Mouse (Mus musculus) olfactory bulb, adult 2 months (tissue): ENCODE data around the gene Unc119. TPM values are rescaled to one million over a fixed set of nuclear protein-coding genes. Genes with fewer than 3 reads are reported as not detected.

Experiments
- H3K27ac ChIP-seq: fragments of 200-500 bp; 2 replicates; pipeline ENCODE4 v1.5.1; 2012; ENCODE audit warnings: low read depth, low read length; ENCODE audit not compliant: insufficient read depth
- H3K4me1 ChIP-seq: fragments of 200-500 bp; 2 replicates; pipeline ENCODE4 v1.6.1; 2012; ENCODE audit warnings: low read length; ENCODE audit not compliant: control insufficient read depth, insufficient read depth
- H3K4me3 ChIP-seq: fragments of 200-500 bp; 2 replicates; pipeline ENCODE4 v1.5.1; 2012; ENCODE audit warnings: mild to moderate bottlenecking, low read depth, low read length, moderate library complexity; ENCODE audit not compliant: insufficient read depth
- CTCF ChIP-seq: fragments of 200-500 bp; IDR thresholded peaks from 2 replicates; pipeline ENCODE4 v1.5.1; 2012; ENCODE audit warnings: low read depth, mild to moderate bottlenecking, low read length, moderate library complexity; ENCODE audit not compliant: insufficient read depth
- POLR2A ChIP-seq: fragments of 200-500 bp; IDR thresholded peaks from 2 replicates; pipeline ENCODE4 v1.6.1; 2012; ENCODE audit warnings: mild to moderate bottlenecking, low read depth, low read length, moderate library complexity; ENCODE audit not compliant: insufficient read depth
- WGBS: fragments of 180-500 bp; shearing (Covaris S2); methylation state at CpG from one replicate; pipeline ENCODE4 v1.1.7; 2018; 5-methylcytosine and 5-hydroxymethylcytosine counted together
- polyA plus RNA-seq: library from polyadenylated mRNA; stranded (reverse); fragments of >200 nt; gene quantifications from 2 replicates; pipeline ENCODE4 v1.2.4, GENCODE M21; 2012; ENCODE audit warnings: low replicate concordance; ENCODE audit not compliant: missing spikeins, insufficient read depth, insufficient read length

The Unc119 gene
- polyA plus RNA-seq, 1 experiment, result not detected

DNA sequence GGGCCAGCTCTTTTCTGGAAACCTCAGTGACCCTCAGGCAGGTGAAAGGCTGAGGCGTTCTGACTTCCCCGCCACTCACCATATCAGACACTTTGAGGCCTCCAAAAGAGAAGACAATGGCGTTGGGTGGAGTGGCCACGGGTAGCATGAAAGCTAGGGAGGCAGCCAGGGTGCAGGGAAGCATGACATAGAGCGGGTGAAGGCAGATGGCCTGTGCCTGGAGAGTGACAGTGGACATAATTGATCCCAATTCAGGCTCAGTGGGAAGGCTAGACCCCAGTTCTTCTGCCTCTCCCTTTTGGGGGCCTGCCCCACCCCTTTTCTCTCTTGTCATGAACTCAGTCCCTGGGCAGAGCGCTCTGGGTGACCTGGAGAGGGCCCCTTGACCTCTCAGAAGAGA lies 54.9 kb downstream of the Unc119 start:
- Histone ChIP-seq H3K27ac (no peak overlapping the region), H3K4me3 (no peak overlapping the region), H3K4me1 (peaks cover 5% of the 10 kb centered on the region; the same call in 1 of the 2 replicates)
- 91% methylated on average over 6 of the region's 6 CpGs for WGBS
- TF ChIP-seq CTCF, result no peak
- no peak for TF ChIP-seq POLR2A

Other genes with a start within 250 kb of the Unc119 start
- not detected in 2 replicates for gene Fam222b, start 248.8 kb upstream of the Unc119 start, polyA plus RNA-seq
- gene Traf4, start 177.9 kb upstream of the Unc119 start, polyA plus RNA-seq, result not detected in 2 replicates
- not detected in 2 replicates for gene Nek8, start 166.8 kb upstream of the Unc119 start, polyA plus RNA-seq
- gene Tlcd1, start 166.8 kb upstream of the Unc119 start, polyA plus RNA-seq, result not detected in 2 replicates
- gene Rpl23a, start 159.9 kb upstream of the Unc119 start, polyA plus RNA-seq, result 1,288 TPM in 1 of 2 replicates, not detected in the other
- not detected in 2 replicates for gene Rab34, start 155.1 kb upstream of the Unc119 start, polyA plus RNA-seq
- gene Proca1, start 150.1 kb upstream of the Unc119 start, polyA plus RNA-seq, result not detected in 2 replicates
- gene Sdf2, start 97.7 kb upstream of the Unc119 start, polyA plus RNA-seq, result not detected in 2 replicates
- gene Supt6, start 97.5 kb upstream of the Unc119 start, polyA plus RNA-seq, result 62.3 TPM in 1 of 2 replicates, not detected in the other
- 122 and 503 TPM in 2 replicates for gene 2610507B11Rik, start 81.7 kb upstream of the Unc119 start, polyA plus RNA-seq
- not detected in 2 replicates for gene BC030499, start 52.6 kb upstream of the Unc119 start, polyA plus RNA-seq
- gene Spag5, start 42.0 kb upstream of the Unc119 start, polyA plus RNA-seq, result not detected in 2 replicates
- 410 and 562 TPM in 2 replicates for gene Aldoc, start 20.5 kb upstream of the Unc119 start, polyA plus RNA-seq
- gene Pigs, start 15.1 kb upstream of the Unc119 start, polyA plus RNA-seq, result not detected in 2 replicates
- gene Foxn1, start 43.1 kb downstream of the Unc119 start, polyA plus RNA-seq, result not detected in 2 replicates
- gene Slc13a2, start 78.7 kb downstream of the Unc119 start, polyA plus RNA-seq, result not detected in 2 replicates
- gene Slc46a1, start 122.2 kb downstream of the Unc119 start, polyA plus RNA-seq, result not detected in 2 replicates
- not detected in 2 replicates for gene Sarm1, start 154.3 kb downstream of the Unc119 start, polyA plus RNA-seq
- gene Vtn, start 155.6 kb downstream of the Unc119 start, polyA plus RNA-seq, result not detected in 2 replicates
- not detected in 2 replicates for gene Sebox, start 160.0 kb downstream of the Unc119 start, polyA plus RNA-seq
- gene Tmem199, start 168.7 kb downstream of the Unc119 start, polyA plus RNA-seq, result not detected in 2 replicates
- not detected in 2 replicates for gene Poldip2, start 168.7 kb downstream of the Unc119 start, polyA plus RNA-seq
- not detected in 2 replicates for gene Tnfaip1, start 192.8 kb downstream of the Unc119 start, polyA plus RNA-seq
- not detected in 2 replicates for gene Ift20, start 192.9 kb downstream of the Unc119 start, polyA plus RNA-seq
- not detected in 2 replicates for gene Tmem97, start 207.3 kb downstream of the Unc119 start, polyA plus RNA-seq